Mouse (Mus musculus) layer of hippocampus, adult 2 months (tissue): Measurements from ENCODE around the gene Ncam1. TPM values are rescaled to one million over a fixed set of nuclear protein-coding genes. Genes with fewer than 3 reads are reported as not detected.

Experiments
- DNase-seq, 2 experiments: peaks; one replicate each; pipeline ENCODE4 v3.0.0; 2022; ENCODE audit warnings: low spot score in 2 of 2
- H3K27ac ChIP-seq: fragments of 200-600 bp; 2 replicates; pipeline ENCODE4 v1.8.1; 2022
- H3K4me3 ChIP-seq: fragments of 200-600 bp; 2 replicates; pipeline ENCODE4 v1.8.1; 2022; ENCODE audit warnings: mild to moderate bottlenecking
- CTCF ChIP-seq: fragments of 200-600 bp; conservative IDR thresholded peaks from 2 replicates; pipeline ENCODE4 v1.8.1; 2022; ENCODE audit warnings: antibody characterized with exemption, mild to moderate bottlenecking, moderate library complexity
- long read RNA-seq, 2 experiments: library from polyadenylated mRNA; stranded (forward); transcript quantifications; one replicate each; pipeline ENCODE4 v2.0.0; 2021; ENCODE audit warnings: borderline mapping rate in 2 of 2
- total RNA-seq, 2 experiments: library from RNA; stranded (reverse); gene quantifications; 2 replicates each; pipeline ENCODE4 v1.2.3; 2021

Gene Ncam1
- 100 to 1,000 TPM; 303 to 307 TPM for total RNA-seq
- long read RNA-seq, experiment 1, partial matches to known transcripts: 59 of 97 reads
- long read RNA-seq, experiment 1, other reads (novel, unspliced or antisense): 36 of 97 reads
- long read RNA-seq, experiment 2, partial matches to known transcripts: 51 of 126 reads
- long read RNA-seq, experiment 2, other reads (novel, unspliced or antisense): 73 of 126 reads

DNA sequence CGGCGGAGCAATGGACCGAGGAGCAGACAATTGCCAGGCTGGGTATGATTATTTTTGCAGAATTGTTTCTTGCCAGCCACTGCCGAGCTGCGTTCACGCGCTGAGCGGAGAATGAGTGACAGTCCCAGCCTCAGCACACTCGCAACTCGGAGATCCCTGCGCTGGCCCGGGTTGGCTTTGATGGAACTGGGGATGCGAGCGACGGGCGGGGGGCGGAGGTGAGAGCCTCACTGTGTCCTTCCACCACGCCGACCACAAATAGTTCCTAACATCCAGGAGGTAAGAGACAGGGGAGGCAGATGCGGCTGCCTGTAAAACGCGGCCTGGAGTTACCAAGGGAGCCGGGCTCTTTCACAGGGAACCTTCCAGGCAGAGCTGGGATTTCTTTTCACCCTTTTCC is at the start of gene Ncam1:
TSS of gene Ncam1 (minus strand) at position 120 of the 400 bp plus-strand sequence.
- Histone ChIP-seq H3K4me3 (peak within 1 kb of the TSS; percentile 97), H3K27ac (peak within 1 kb of the TSS; percentile 97)
- peak; percentile 96 for DNase-seq
- no peak for TF ChIP-seq CTCF

DNA sequence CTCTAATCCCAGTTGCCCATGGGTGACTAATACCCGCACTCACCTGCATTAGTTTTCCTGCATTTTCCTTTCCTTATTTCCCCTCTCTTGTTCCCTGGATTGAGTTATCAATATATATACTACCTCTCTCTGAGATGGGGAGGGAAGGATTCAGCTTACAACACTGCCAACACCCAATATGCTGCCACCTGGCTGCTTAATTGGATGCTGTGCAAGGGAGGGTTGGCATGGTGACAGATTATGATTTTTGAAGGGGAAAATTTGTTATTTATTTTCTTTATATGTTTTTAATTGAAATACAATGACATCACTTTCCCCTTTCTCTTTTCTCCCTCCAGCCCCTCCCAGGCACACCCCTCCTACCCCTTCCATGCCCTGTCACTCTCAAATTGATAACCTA is 35.3 kb upstream of the Ncam1 start:
- TF ChIP-seq CTCF: peak; percentile 62
- H3K4me3 ChIP-seq: no peak overlapping the region
- H3K27ac ChIP-seq: no peak overlapping the region
- DNase-seq: no peak

DNA sequence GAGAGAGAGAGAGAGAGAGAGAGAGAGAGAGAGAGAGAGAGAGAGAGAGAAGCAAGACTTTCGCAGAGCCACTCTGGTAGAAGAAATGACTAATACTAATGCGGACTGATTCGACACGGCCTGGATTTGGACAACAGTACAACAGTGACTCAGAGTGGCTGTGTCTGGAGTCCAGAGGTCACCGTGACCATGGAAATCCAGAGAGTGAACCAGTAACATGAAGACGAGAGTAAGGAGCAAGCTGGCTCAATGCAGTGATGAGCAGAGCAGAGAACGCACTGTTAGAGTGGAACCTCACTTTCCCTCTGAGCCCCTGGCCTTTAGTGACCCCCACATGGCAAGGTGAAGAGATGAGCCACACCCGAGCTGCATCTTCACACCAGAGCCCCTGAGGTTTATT is 28.9 kb upstream of the Ncam1 start:
- TF ChIP-seq CTCF: no peak
- Histone ChIP-seq H3K27ac (no peak overlapping the region), H3K4me3 (no peak overlapping the region)
- DNase-seq: no peak

DNA sequence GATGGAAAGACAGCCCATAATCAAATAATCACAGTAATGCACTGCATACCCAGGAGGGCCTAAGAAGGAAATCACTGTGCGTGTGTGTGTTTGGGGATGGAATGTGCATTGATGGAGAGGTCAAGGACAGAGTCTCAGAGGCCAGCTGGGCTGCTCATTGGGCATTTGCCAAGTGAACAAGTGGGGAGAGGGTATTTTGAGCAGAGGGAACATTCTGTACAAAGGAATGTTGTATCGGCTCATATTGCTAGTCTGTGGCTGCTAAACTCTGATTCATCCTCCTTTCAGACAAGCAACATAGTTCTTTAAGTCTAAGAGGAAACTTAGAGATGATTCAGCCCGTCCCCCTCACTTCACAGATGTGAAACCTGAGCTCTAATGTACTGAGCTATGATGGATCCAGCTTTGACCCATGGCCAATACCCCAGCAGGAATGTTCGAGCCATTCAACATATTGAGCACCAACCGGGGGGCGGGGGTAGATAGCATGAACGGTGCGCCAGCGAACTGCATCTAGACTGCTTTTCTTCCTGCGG is 17.5 kb upstream of the Ncam1 start:
- no peak overlapping the region for H3K4me3 ChIP-seq
- DNase-seq: no peak
- no peak overlapping the region for H3K27ac ChIP-seq
- TF ChIP-seq CTCF: no peak

DNA sequence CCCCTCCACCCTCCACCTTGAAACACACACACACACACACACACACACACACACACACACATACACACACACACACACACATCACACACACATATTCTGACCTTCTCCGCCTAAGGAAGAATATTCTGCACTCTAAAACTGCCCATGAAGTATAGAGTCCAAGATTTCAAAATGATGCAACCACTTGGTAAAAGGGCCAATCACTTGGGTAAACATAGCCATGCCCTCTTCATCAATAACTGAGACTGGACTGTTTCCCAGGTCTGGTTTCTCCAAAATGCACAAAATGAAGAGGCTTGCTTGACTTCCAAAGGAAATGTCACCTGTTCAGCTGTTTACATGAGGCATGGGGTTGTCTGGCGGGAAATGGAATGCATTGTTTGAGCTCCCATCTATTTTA is 15.7 kb upstream of the Ncam1 start:
- no peak overlapping the region for H3K27ac ChIP-seq
- TF ChIP-seq CTCF: no peak
- DNase-seq: no peak
- H3K4me3 ChIP-seq: no peak overlapping the region

DNA sequence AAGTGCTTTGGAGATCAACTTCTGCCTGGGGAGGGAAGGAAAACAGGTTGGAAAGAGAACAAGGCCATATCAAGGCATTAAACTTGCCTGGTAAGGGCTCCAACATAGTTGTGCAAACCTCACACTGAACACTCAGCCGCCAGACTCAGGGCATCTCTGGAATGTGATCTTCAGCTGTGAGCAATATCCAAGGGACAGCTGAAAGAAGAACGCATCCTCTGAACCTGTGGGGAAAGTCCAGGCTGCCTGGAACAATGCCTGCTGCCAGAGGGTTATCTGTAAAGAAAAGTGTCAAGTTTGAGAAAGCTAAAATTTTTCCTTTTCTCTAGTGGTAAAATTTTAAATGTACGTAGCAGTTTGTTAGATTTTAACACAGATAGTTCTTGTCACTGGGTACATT is 4.5 kb upstream of the Ncam1 start:
- H3K27ac ChIP-seq: no peak overlapping the region
- no peak overlapping the region for H3K4me3 ChIP-seq
- TF ChIP-seq CTCF: no peak
- DNase-seq: no peak

DNA sequence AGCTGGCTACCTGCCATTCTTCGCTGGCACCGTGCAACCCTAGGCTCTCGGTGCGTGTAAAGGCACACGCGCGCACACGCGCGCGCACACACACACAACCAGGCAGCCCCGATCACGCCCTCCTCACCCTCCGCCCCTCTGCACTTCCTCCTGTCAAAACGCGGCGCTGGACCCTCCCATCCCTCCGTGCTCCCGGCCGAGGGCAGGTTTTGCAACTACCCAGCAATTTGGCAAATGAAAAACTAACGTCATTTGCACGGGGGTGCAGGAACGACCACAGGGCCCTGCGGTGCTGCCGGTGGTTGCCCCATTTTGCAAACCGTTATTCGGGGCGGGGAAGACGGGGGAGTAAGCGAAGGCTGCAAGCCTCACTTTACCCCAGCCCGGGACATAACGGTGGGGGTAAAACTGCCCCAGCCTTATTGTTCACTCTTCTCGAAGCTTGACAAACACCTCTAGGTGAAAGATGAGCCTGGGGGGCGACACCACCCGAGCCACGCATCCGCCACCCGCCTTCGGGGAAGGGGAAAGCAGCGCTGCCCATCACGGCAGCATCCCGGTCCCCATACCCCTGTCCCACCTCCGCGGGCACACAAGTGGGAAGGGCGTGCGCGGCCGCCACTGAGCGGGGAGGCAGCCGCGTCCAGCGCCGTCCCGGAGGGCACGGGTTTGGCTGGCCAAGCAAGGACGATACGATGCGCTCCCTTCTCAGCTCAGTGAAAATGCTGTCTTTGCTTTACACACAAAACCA is 729 bp downstream of the Ncam1 start:
- no peak for TF ChIP-seq CTCF

DNA sequence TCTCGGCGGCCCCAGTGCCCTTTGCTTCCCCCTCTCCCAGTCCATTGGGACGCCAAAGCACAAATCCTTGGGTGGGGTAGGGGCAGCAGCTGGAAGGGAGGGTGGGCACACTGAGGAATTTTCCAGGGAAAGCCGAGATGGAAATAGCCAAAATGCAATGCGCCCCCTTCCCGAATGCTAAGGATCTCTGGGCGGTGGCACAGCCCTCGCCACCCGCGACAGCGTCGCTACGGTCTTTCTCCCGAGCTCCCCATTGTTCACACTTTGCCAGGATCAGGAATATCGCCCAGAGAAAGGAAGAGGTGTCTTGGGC is 1.3 kb downstream of the Ncam1 start:
- peak in 1 of 2 experiments; percentile 12 for DNase-seq
- no peak for TF ChIP-seq CTCF
- Histone ChIP-seq H3K4me3 (peak overlapping the region; percentile 97), H3K27ac (peak overlapping the region; percentile 97)

More for the DNA sequence above, 729 bp downstream of the Ncam1 start:
- Histone ChIP-seq H3K27ac (peak overlapping the region; percentile 97), H3K4me3 (peak overlapping the region; percentile 97)
- DNase-seq: peak; percentile 65 to 71

DNA sequence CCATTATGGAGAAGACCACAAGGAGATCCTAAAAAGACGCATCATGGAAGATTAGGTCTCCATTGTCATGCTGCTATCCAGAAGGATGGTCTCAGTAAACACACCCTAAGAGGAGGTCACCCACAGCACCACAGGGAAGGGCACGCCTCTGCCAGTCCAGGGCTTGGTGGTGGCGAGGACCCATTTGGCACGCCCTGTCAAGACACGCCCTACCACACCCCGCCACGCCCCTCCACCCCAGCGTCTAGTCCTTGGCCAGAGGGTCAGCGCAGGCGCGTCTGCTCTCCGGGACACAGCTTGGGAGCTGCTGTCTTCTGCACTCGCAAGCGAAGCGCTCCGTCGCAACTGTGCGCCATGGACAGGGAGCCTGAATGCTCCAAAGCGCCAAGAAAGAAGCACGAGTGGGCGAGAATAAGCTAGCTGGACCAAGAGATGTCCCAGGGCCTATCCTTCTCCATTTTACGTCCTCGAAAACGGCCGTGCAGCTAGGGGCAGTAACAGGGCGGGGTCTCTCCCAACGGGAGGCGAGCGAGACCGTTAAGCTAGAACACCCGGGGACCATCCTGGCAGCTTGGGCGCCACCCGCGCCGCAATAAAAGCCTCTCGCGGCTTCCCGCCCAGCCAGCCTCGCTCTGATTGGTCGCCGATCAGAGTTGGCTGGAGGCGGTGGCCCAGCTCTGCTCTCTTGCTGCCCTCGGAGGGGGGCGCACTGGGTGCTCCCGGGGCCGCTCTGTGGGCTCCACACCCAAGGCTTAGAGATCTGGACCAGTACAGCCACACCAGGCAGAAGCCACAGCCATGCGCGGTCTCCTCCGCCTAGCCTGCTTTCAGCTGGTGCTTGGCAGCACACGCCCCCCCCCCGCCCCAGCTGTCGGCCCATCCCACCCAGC is 1.9 kb downstream of the Ncam1 start:
- TF ChIP-seq CTCF: no peak
- Histone ChIP-seq H3K27ac (peak overlapping the region; percentile 97), H3K4me3 (peak overlapping the region; percentile 97)
- DNase-seq: peak; percentile 75 to 82

DNA sequence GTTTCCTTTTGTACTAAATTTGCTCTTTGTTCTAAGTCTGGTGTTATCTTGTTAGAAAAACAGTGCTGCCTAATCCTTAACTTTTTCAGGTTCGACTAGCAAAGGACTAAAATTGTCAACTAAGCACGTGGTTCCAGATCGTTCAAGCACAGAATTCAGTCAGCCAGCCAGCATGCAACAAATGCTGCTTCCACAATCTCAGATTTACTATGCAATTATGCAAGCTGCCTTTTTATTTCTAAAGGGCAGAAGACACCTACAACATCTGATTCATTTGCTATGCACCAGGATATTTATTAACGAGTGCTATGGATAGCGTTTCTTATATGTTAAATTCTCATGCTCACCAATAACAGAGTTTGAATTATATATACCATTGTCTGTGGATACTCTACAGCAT is 2.8 kb downstream of the Ncam1 start:
- Histone ChIP-seq H3K4me3 (peak overlapping the region; percentile 97), H3K27ac (0 out of 2 replicates have a peak overlapping the region, but pooled peaks have one; percentile 97)
- DNase-seq: no peak
- TF ChIP-seq CTCF: no peak

DNA sequence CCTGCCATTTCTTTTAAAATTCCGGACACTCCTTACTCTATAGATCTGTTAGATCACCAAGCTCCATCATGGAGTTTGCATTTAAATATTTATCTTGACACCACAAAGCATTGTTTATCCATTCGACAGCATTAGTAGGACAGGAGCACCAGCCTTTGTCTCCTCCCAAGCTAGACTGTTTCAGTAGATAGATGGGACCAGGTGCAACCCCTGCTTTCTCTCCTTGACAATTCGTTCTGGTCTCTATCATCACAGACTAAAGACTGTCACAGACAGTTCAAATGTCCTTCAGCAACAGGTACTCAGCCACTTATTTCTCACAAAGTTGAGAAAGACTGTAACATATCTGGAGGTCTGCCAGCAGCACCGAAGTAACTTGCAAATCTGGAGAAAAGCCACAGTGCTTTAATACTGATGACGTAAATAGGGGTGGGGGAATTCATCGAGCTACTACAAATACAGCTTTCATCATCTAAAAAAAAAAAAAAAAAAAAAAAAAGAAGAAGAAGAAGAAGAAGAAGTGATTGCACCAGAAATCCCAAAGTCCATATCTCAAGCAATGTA is 4.7 kb downstream of the Ncam1 start:
- DNase-seq: no peak
- no peak for TF ChIP-seq CTCF
- H3K27ac ChIP-seq: peak overlapping the region; percentile 41; the same call in 1 of the 2 replicates
- H3K4me3 ChIP-seq: no peak overlapping the region

DNA sequence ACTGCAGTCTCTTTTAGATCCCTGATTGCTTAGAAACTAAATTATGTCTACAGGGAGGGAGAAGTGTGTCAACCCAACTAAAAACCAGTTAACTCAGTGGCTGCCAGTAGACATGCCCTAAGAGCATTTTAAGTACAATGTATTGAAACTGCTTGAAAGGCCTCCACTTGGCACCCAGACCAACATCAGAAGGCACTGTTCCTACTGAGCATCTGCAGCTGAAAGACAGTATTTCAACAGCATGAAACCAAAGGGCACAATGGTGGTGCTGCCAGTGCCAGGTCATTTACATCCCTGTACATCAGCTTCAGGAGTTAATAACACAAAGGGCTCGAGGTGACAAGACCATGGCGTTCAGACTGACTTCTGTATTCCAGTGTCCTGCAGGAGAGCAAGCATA is 5.5 kb downstream of the Ncam1 start:
- H3K4me3 ChIP-seq: no peak overlapping the region
- no peak for TF ChIP-seq CTCF
- DNase-seq: no peak
- peak overlapping the region; percentile 41 for H3K27ac ChIP-seq
